Mouse (Mus musculus): ENCODE measurements at regions not wholly inside any gene's neighbourhood (a gene's known extent, or its start where the extent isn't known, plus 50 kb on each side); places are given as distances from the start of the nearest gene placed in this dataset.

GRCm38 (mm10) chr11:64186590-64186989 lies 107.3 kb upstream of the Cox10 start (continued):
- TF ChIP-seq ETS1 (conservative IDR thresholded peaks at IDR 0.05; ENCODE audit: low read depth, low read length), result no peak

- Histone ChIP-seq H3K9me3 (replicated peaks; ENCODE audit: low read length) (no peaks in the 10 kb centered on the region), H3K36me3 (replicated peaks in 1 of 2; ENCODE audit: control insufficient read depth in 1 of 2, insufficient read depth in 1 of 2, low read length in 1 of 2) (no peaks in the 10 kb centered on the region), H3K9ac (ENCODE audit: insufficient read depth, low read depth) (no peak overlapping the region), H3K79me2 (replicated peaks; ENCODE audit: control insufficient read depth, extremely low read depth, insufficient read depth, poor library complexity, severe bottlenecking) (no peaks in the 10 kb centered on the region), H3K4me1 (ENCODE audit: control insufficient read depth in 1 of 2, insufficient read depth in 2 of 2) (no peaks in the 10 kb centered on the region), H3K27ac (ENCODE audit: insufficient read depth, low read depth) (no peak overlapping the region), H3K4me2 (ENCODE audit: insufficient read depth, low read depth, poor library complexity, severe bottlenecking) (no peak overlapping the region), H3K4me3 (replicated peaks in 1 of 3; ENCODE audit: low read depth in 2 of 3, low read length in 2 of 3, poor library complexity in 1 of 3) (no peak overlapping the region), H3K27me3 (replicated peaks) (no peaks in the 10 kb centered on the region)
- dilution Hi-C loops (cut with MboI; ENCODE audit: extremely low pct_ligation_motif_present, extremely low pct_unique_long_range_greater_than_20kb, low sequenced_read_pairs), result no loop called here
- no peak for TF ChIP-seq BHLHE40 (IDR thresholded peaks at IDR 0.05; ENCODE audit: low read depth, low read length)
- in situ Hi-C loops (cut with MboI; ENCODE audit: low pct_ligation_motif_present, low pct_unique_long_range_greater_than_20kb, low sequenced_read_pairs), result no loop called here
- no peak for DNase-seq (ENCODE audit: extremely low read depth)
Observed at GRCm38 (mm10) chr11:64180036-64180435, 100.8 kb upstream of the Cox10 start.

- Histone ChIP-seq H3K9me3 (replicated peaks; ENCODE audit: low read length) (no peaks in the 10 kb centered on the region), H3K4me2 (ENCODE audit: insufficient read depth, low read depth, poor library complexity, severe bottlenecking) (no peak overlapping the region), H3K27me3 (replicated peaks) (no peaks in the 10 kb centered on the region), H3K4me1 (ENCODE audit: control insufficient read depth in 1 of 2, insufficient read depth in 2 of 2) (no peaks in the 10 kb centered on the region), H3K27ac (ENCODE audit: insufficient read depth, low read depth) (no peak overlapping the region), H3K4me3 (replicated peaks in 1 of 3; ENCODE audit: low read depth in 2 of 3, low read length in 2 of 3, poor library complexity in 1 of 3) (no peak overlapping the region), H3K9ac (ENCODE audit: insufficient read depth, low read depth) (no peak overlapping the region), H3K79me2 (replicated peaks; ENCODE audit: control insufficient read depth, extremely low read depth, insufficient read depth, poor library complexity, severe bottlenecking) (no peaks in the 10 kb centered on the region), H3K36me3 (replicated peaks in 1 of 2; ENCODE audit: control insufficient read depth in 1 of 2, insufficient read depth in 1 of 2, low read length in 1 of 2) (no peaks in the 10 kb centered on the region)
- dilution Hi-C loops (cut with MboI; ENCODE audit: extremely low pct_ligation_motif_present, extremely low pct_unique_long_range_greater_than_20kb, low sequenced_read_pairs) (no loop called here), in situ Hi-C loops (cut with MboI; ENCODE audit: low pct_ligation_motif_present, low pct_unique_long_range_greater_than_20kb, low sequenced_read_pairs) (no loop called here)
- TF ChIP-seq POLR2A (IDR thresholded peaks at IDR 0.05; ENCODE audit: low read depth, low read length), result no peak
- TF ChIP-seq USF1 (IDR thresholded peaks at IDR 0.05; ENCODE audit: low read depth, low read length), result no peak
- TF ChIP-seq MEF2A (IDR thresholded peaks at IDR 0.05; ENCODE audit: borderline replicate concordance, low read depth, low read length), result no peak
- TF ChIP-seq CTCF (conservative IDR thresholded peaks at IDR 0.05 in 1 of 2, IDR thresholded peaks at IDR 0.05 in 1 of 2; ENCODE audit: low read depth in 2 of 2, low read length in 2 of 2), result no peak
- DNase-seq (ENCODE audit: extremely low read depth), result no peak
Observed at GRCm38 (mm10) chr11:64173421-64174062, 94.3 kb upstream of the Cox10 start.

GRCm38 (mm10) chr11:64172926-64173325 lies 93.7 kb upstream of the Cox10 start:
- TF ChIP-seq ZMIZ1 (IDR thresholded peaks at IDR 0.05; ENCODE audit: low read depth, low read length) (no peak), SMC3 (IDR thresholded peaks at IDR 0.05; ENCODE audit: low read depth, low read length) (no peak), JUND (conservative IDR thresholded peaks at IDR 0.05; ENCODE audit: low read depth, low read length) (no peak), PAX5 (IDR thresholded peaks at IDR 0.05; ENCODE audit: low read length) (no peak), CTCF (conservative IDR thresholded peaks at IDR 0.05 in 1 of 2, IDR thresholded peaks at IDR 0.05 in 1 of 2; ENCODE audit: low read depth in 2 of 2, low read length in 2 of 2) (no peak), BHLHE40 (IDR thresholded peaks at IDR 0.05; ENCODE audit: low read depth, low read length) (no peak), ETS1 (conservative IDR thresholded peaks at IDR 0.05; ENCODE audit: low read depth, low read length) (no peak), KAT2A (IDR thresholded peaks at IDR 0.05; ENCODE audit: insufficient replicate concordance, low read length) (no peak), MAX (IDR thresholded peaks at IDR 0.05; ENCODE audit: low read length) (no peak), E2F4 (IDR thresholded peaks at IDR 0.05; ENCODE audit: insufficient replicate concordance, low read depth, low read length) (no peak), GABPA (IDR thresholded peaks at IDR 0.05; ENCODE audit: insufficient replicate concordance, low read depth, low read length) (no peak), MXI1 (IDR thresholded peaks at IDR 0.05; ENCODE audit: low read depth, low read length) (no peak), USF1 (IDR thresholded peaks at IDR 0.05; ENCODE audit: low read depth, low read length) (no peak), MAFK (IDR thresholded peaks at IDR 0.05; ENCODE audit: insufficient replicate concordance, low read length) (no peak), CHD2 (IDR thresholded peaks at IDR 0.05; ENCODE audit: low read length) (no peak), UBTF (IDR thresholded peaks at IDR 0.05; ENCODE audit: low read depth, low read length) (no peak), ELF1 (IDR thresholded peaks at IDR 0.05; ENCODE audit: low read depth, low read length) (no peak), RAD21 (IDR thresholded peaks at IDR 0.05; ENCODE audit: low read depth, low read length) (no peak), ZNF384 (IDR thresholded peaks at IDR 0.05; ENCODE audit: low read depth, low read length) (no peak)
- DNase-seq (ENCODE audit: extremely low read depth), result no peak
- H3K9me3 ChIP-seq (replicated peaks; ENCODE audit: low read length), result no peaks in the 10 kb centered on the region
- no peak overlapping the region for H3K27ac ChIP-seq (ENCODE audit: insufficient read depth, low read depth)
- H3K79me2 ChIP-seq (replicated peaks; ENCODE audit: control insufficient read depth, extremely low read depth, insufficient read depth, poor library complexity, severe bottlenecking), result no peaks in the 10 kb centered on the region
- in situ Hi-C loops (cut with MboI; ENCODE audit: low pct_ligation_motif_present, low pct_unique_long_range_greater_than_20kb, low sequenced_read_pairs), result no loop called here
- no peaks in the 10 kb centered on the region for H3K4me1 ChIP-seq (ENCODE audit: control insufficient read depth in 1 of 2, insufficient read depth in 2 of 2)
- no peak overlapping the region for H3K4me3 ChIP-seq (replicated peaks in 1 of 3; ENCODE audit: low read depth in 2 of 3, low read length in 2 of 3, poor library complexity in 1 of 3)
- dilution Hi-C loops (cut with MboI; ENCODE audit: extremely low pct_ligation_motif_present, extremely low pct_unique_long_range_greater_than_20kb, low sequenced_read_pairs), result no loop called here
- no peak overlapping the region for H3K9ac ChIP-seq (ENCODE audit: insufficient read depth, low read depth)
- H3K4me2 ChIP-seq (ENCODE audit: insufficient read depth, low read depth, poor library complexity, severe bottlenecking), result no peak overlapping the region
- no peaks in the 10 kb centered on the region for H3K27me3 ChIP-seq (replicated peaks)
- H3K36me3 ChIP-seq (replicated peaks in 1 of 2; ENCODE audit: control insufficient read depth in 1 of 2, insufficient read depth in 1 of 2, low read length in 1 of 2), result no peaks in the 10 kb centered on the region

Data from CH12.LX (cell line).